Mouse (Mus musculus): ENCODE measurements around the gene Alk.

- TF ChIP-seq CTCF (IDR thresholded peaks at IDR 0.05; ENCODE audit: borderline replicate concordance, insufficient read depth, low read length) = no peak
- TF ChIP-seq POLR2A (IDR thresholded peaks at IDR 0.05; ENCODE audit: low read depth, low read length) = no peak
These were observed 417.4 kb downstream of the Alk start for GRCm38 (mm10) chr17:72187026-72187425.
